Mouse (Mus musculus) layer of hippocampus, adult 18-20 months (tissue): ENCODE data around the gene Fbxl21. TPM values are rescaled to one million over a fixed set of nuclear protein-coding genes. Genes with fewer than 3 reads are reported as not detected.

Source experiments
- DNase-seq, 2 experiments: peaks; one replicate each; pipeline ENCODE4 v3.0.0; 2022; ENCODE audit warnings: low spot score in 2 of 2
- total RNA-seq, 2 experiments: library from RNA; stranded (reverse); gene quantifications; 2 replicates each; pipeline ENCODE4 v1.2.3; 2021

Fbxl21 gene
- total RNA-seq, 2 experiments from 2014 or later, result 6.7 to 8.5 TPM

DNA sequence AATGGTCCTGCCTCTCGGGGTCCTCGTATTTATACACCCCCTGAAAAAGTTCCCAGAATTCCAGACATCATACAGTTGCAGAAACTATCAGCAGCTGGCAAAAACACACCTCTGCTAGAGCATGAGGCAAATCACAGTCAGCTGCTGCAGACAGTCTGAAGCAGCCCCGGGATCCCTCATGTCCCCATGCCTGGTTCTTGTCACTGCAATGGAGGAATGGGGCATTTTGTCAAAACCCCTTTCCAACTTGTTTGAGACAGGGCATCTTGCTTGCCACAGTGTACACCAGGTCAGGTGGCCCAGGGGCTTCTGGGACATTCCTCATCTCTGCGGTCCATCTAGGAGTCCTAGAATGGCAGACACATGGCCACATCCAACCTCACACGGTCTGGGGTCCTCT lies 12.7 kb downstream of the Fbxl21 start:
- DNase-seq, result no peak

GRCm38 (mm10) chr13:56535570-56535969 lies 13.3 kb downstream of the Fbxl21 start:
- no peak for DNase-seq

DNA sequence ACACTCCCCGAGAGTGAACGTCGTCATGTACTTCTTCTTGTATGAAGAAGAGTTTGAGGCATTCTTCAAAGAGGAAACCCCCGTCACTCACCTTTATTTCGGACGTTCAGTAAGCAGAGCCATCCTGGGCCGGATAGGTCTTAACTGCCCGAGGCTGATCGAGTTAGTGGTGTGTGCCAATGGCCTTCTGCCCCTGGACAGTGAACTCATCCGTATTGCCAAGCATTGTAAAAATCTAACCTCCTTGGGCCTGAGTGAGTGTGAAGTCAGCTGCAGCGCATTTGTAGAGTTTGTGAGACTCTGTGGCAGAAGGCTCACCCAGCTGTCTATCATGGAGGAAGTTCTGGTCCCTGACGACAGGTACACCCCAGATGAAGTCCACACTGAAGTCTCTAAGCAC lies 14.8 kb downstream of the Fbxl21 start:
- no peak for DNase-seq

GRCm38 (mm10) chr13:56539846-56540245 lies 17.6 kb downstream of the Fbxl21 start:
- DNase-seq, result peak in 1 of 2 experiments; percentile 37

DNA sequence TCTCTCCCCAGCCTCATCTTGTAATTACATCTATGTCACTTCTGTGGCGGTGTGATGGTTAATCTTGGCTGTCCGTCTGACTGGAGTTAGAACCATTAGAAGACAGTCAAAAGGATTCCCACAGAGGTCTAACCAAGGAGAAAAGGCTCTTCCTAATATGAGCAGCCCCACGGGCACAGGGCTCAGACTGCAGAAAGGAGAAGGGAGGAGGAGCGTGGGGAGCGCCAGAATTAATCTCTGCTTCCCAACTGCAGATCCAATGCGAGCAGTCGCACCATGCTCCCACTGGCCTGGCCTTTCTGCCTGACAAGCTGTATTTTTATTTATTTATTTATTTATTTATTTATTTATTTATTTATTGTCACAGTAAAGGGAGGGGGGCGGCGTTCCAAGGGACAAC lies 21.5 kb downstream of the Fbxl21 start:
- no peak for DNase-seq

DNA sequence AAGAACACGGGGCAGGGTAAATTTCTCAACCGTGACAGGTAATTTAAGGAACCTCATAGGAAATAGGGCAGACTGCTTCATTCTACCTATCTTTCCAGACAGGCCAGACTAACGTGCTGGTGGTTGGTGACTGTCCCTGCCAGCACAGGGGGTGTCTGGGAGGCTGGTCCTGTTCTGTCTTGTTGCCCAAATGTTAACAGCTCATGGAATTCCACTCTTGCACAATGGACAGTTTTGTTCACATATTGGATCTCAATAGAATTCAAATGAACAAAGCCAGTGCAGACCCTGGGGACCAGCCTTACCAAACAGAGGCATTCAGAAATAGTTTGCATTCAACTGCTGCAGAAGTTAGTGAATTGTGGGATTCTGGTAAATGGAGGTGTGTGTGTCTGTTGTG lies 22.7 kb downstream of the Fbxl21 start:
- DNase-seq, result no peak

DNA sequence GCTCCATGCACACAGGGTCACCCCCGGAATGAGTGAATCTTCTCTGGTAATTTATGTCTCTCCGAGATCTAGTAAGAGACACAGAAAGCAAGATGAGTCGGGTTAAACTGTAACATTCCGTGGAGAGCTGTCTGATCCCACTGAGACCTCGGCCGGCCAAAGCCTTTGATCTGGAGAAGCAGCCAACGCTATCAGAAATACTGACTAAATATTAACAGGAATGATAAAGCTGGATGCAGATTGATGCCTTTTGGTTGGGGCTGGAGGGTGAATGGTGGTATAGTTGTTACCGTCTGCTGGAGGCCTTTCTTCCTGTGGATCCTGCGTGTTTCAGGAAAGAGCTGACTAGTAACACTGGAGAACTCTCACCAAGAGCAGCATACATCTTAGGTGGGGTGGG lies 26.1 kb downstream of the Fbxl21 start, which contains the start of gene Lect2:
TSS of gene Lect2 (minus strand) at position 102 of the 400 bp plus-strand sequence.
- DNase-seq, result no peak

GRCm38 (mm10) chr13:56549364-56549763 lies 27.1 kb downstream of the Fbxl21 start:
- DNase-seq, result no peak

DNA sequence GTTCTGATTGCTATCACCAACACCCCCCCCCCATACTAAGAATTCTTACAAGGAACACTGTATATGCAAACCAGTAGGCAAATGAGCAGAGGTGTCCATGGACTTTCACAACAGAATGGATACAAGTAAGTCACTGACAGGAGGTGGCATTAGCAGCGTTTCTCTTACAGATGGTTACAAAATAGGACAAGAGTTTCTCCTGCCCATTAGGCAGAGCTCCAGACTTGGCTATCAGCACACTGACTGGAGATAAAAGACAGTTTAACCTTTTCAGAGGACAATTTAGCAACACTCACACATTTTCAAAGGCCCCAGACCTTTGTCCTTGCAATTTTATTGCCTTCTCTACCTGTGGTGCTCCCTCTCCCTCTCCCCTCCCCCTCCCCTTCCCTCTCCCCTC lies 28.3 kb downstream of the Fbxl21 start:
- no peak for DNase-seq

- no peak for DNase-seq
Observed at GRCm38 (mm10) chr13:56551661-56552060, 29.4 kb downstream of the Fbxl21 start.

DNA sequence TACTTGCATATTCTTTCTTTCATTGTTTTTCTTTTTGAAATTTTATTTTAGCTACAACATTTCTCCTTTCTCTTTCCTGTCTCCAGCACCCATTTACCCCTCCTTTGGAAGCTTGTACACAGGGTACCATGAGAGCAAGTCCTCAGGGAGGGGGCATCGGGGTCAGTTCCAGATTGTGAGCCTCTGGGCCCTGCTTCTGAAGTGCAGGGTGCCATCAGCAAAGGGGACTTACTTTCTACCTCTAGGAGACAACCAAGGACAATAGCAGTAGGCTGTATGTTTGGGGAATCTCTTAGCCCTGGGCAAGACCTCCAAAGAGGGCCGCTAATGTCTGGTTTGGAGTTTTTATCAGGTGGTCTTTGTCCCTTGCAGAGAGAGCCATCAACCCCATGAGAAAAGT lies 31.7 kb downstream of the Fbxl21 start:
- no peak for DNase-seq

GRCm38 (mm10) chr13:56554409-56554808 lies 32.1 kb downstream of the Fbxl21 start:
- peak; percentile 8 to 39 for DNase-seq

GRCm38 (mm10) chr13:56555957-56556356 lies 33.7 kb downstream of the Fbxl21 start:
- DNase-seq, result peak in 1 of 2 experiments; percentile 43

- DNase-seq, result no peak
Observed at GRCm38 (mm10) chr13:56556701-56557100, 34.4 kb downstream of the Fbxl21 start.

DNA sequence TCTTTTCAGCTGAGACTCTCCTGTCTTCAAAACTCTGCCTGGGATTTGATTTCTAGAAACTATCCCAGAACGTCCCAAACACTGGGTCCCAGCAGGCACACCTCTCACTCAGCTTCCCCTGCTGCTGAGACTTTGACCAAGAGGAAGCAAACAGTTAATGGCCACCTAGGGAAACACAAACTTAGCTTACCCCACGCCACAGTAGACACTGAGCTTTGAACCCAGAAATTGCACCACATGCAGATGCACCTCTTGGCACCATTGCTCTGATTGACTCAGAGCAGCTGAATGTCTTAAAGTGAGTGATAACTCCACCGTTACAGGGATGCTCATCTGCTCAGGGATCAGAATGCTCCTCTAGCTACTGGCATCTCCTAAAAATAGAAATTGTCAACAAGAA lies 36.5 kb downstream of the Fbxl21 start:
- no peak for DNase-seq

GRCm38 (mm10) chr13:56559841-56560370 lies 37.6 kb downstream of the Fbxl21 start:
- DNase-seq, result no peak

- DNase-seq, result no peak
Observed at GRCm38 (mm10) chr13:56561129-56561528, 38.9 kb downstream of the Fbxl21 start.

DNA sequence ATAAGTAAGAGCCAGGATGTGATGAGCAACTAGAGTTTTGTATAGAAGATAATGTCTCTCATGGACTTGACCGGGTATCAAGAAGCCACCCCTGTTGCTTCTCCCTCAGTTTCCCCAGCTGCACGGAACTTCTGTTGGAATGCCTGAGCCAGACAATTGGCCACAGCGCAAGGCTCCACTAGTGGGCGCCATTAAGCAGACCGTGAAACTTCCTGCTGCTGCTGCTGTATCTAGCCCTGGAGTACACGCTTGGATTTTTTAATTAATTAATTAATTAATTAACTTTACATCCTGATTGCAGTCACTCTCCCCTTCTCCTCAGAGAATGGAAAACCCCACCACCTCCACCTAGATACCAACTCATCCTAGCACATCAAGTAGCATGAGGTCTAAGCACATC lies 40.8 kb downstream of the Fbxl21 start:
- peak in 1 of 2 experiments; percentile 49 for DNase-seq

DNA sequence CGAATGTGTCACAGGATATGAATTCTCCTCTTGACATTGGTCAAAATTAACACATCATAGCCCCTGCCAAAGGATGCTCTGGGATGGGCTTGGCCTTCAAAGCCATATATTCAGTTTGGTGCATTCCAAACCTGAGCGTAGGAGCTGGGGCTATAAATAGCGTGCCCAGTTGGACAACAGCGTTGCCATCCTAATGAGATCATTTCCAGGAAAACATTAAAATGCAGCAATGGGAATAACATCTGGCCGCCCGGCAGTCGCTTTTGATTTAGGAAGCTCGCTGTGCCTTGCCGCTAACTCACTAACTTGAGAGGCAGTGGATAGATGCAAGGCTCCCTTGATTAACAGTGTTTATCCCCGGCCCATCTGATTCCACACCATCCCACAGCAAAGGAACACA lies 44.1 kb downstream of the Fbxl21 start:
- no peak for DNase-seq

- no peak for DNase-seq
Observed at GRCm38 (mm10) chr13:56571645-56572044, 49.4 kb downstream of the Fbxl21 start.

- DNase-seq, result no peak
Observed at GRCm38 (mm10) chr13:56575074-56575473, 52.8 kb downstream of the Fbxl21 start.

DNA sequence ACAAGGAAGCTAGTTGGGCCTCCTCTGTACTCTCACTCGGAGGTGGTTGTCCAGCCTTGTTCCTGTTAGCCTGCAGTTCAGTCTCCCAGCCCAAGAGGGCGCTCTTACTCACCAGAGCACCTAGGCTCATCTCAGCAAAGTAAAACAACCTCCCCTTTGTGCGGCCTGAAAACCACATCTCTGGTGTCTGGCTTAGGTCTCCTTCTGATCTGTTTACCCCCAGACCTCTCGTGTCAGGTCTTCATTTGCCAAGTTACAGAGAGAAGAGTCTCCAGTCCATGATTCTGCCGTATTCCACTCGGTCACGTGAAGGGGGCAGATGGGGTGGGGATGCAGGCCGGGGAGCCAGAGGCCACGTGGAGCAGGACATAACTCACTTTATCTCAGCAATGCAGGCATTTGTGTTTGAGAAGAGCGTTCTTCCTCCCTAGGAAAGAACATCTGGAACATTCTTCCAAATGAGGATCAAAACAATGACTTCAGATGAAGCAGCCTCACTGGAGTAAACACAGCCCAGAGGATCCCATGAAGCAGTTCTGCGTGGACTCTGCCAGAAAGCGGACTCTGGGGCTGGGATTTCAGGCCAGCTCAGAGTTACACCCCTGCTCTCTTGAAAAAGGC lies 53.5 kb downstream of the Fbxl21 start:
- DNase-seq, result peak; percentile 52 to 80

DNA sequence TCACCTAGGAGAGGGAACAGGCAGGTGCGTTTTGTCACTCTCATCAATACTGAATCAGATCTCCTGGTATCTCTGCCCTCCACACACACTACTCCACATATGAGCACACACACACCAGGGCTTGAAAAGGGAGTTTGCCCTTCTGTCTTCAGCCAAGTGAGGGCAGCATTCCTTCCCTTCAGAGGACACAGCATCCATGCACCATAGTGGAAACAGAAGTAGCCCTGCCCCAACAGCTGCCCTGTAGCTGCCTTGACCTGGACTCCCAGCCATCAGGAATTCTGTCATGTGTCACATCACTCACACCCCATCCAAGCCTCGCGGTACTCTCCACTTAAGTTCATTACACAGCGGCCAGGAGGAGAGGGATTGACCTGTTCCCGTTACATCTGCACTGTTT lies 55.8 kb downstream of the Fbxl21 start:
- no peak for DNase-seq
